Mouse (Mus musculus) erythroid progenitor cell, adult 5-6 weeks (primary cell): Measurements from ENCODE around the gene Fbln2. TPM values are rescaled to one million over a fixed set of nuclear protein-coding genes. Genes with fewer than 3 reads are reported as not detected.

ENCODE experiments used
- ATAC-seq: replicated peaks from 2 replicates; pipeline ENCODE4 v1.8.0; 2016; ENCODE audit warnings: moderate number of reproducible peaks, mild to moderate bottlenecking, moderate TSS enrichment, inconsistent platforms; ENCODE audit not compliant: poor library complexity, low FRiP score, severe bottlenecking
- total RNA-seq, 2 experiments: library from RNA; stranded (forward) in 1 of 2; stranded (reverse) in 1 of 2; fragments of 150-400 nt in 1 of 2; fragments of 186-747, 209-891 nt in 1 of 2; gene quantifications; 2 replicates each; pipeline versions ENCODE4 v1.2.3 to v1.2.4; 2015 to 2017; ENCODE audit warnings: low replicate concordance in 2 of 2

The Fbln2 gene
- total RNA-seq, 2 experiments from 2014 or later, result not detected

DNA sequence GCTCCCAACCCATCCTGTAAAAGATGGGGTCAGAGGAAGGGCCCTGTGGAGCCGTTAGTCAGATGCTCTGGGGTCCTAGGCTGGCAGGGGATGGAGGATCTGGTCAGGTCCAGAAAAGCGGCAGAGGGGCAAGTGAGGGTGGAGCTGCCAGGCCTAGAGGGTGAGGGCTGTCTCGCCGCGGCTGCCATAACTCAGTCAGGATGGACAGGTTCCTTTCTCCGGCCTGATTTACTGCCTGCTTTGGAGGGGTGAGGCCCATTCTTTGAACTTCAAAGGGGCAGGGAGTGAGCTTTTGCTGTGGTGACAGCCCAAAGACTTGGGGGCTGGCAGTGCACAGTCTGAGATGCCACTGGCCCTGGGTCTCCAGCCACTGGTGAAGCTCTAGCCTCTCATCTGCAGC, 86.6 kb downstream of the Fbln2 start:
- ATAC-seq, result no peak

DNA sequence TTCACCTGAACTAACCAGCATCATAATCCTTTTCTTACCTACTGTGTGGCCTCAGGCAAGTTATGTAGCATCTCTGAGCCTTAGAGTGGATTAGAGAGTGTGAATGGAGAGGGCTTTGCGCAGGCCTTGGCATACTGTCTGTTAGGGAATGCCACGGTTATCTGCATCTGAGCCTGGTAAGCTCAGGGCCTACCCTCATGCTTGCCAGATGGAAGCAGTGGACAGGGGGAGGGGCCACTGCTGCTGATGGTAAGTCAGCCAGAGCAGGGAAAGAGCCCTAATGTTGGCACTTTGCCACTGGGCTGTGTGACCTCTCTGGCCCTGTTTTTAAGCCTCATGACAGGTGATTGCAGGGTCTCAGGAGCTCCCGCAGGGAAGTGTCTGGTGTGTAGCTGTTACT, 87.8 kb downstream of the Fbln2 start:
- no peak for ATAC-seq

DNA sequence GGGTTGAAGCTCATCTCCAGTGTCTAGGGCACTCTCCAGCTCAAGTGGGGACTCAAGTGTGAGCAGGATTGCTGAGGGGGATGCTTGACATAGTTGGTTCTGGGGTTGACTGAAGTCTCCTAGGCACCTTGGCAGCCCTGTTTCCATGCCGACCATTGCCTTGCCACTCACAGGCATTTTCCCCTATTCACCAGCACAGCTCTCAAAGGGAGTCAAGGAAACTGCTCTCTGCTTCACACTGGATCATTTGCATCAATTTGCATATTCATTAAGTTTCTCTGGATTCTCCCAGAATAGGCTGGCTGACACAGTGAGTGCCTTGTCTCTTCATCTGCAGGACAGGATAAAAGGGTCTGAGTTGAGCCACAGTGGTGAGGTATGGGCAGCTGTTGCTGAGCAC, 89.6 kb downstream of the Fbln2 start:
- no peak for ATAC-seq

DNA sequence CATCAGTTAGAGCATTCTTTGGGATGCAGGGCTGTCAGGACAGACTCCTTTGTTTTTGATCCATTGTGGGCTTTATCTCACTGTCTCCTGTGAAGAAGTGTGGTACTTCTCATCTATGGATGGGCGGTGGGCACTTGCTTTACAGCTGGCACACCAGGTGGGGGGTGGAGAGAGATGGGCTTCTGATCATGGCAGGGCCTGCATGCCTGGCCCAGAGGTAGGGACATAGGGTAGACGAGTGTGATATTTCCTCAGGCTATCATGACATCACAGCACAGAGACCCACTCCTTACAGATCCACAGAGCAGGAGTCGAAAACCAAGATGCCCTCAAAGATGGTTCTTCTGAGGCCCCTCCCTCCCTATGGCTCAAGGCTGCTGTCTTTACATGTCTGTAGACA, 90.1 kb downstream of the Fbln2 start:
- no peak for ATAC-seq

DNA sequence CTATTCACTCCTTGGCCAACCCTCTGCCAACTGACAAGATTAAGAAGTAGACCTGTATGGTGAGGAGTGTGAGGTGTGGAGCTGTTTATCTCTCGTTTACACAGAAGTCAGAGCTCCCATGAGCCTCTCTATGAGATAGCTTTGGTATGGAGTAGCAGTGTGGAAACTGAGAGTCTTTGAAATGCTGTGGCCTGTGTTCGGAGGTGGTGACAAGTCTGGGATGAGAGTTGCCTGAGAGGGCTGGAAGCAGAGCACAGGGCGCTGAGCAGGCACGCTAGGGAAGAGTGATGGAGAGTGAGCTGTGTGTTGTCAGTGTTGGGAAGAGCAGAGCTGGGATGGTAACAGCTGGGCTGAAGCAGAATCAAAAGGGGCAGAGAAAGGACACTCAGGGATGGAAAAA, 91.9 kb downstream of the Fbln2 start:
- ATAC-seq, result no peak

DNA sequence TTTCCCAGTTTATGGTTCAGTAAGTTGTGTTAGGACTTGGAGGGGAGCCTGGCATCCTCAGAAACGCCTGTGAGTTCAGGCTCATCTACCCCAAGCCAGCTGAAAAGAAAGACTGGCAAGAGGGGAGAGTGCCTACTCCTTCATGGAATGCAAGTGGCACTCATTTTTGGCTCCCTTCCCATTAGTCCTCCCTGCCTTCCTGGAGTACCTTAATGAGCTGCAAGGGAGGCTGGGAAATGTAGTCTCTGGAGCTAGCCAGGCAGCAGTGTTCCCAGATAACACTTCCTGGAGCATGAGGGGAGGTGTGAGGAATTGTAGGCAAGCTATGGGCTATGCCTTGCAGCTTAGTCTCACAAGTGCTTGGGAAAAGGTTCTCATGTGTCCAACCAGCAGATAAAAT, 95.7 kb downstream of the Fbln2 start:
- ATAC-seq, result no peak

DNA sequence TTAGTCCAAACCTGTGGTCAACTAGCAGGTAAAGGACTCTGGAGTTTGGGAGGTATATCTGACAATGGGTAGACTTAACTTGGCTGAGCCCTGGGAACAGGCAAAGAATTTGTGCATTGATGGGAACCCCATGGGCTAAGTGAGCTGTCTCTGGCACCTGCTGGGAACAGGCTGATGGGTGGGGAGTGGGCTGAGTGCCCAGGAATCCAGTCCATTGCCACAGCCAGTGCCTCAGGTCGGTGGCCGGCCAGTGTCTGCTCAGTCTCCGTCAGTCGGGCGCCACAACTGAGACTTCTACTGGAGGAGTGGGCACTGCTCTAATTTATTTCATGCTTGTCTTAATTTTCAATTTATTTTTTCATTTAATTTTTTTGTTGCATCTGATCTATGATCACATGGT, 98.9 kb downstream of the Fbln2 start:
- no peak for ATAC-seq

DNA sequence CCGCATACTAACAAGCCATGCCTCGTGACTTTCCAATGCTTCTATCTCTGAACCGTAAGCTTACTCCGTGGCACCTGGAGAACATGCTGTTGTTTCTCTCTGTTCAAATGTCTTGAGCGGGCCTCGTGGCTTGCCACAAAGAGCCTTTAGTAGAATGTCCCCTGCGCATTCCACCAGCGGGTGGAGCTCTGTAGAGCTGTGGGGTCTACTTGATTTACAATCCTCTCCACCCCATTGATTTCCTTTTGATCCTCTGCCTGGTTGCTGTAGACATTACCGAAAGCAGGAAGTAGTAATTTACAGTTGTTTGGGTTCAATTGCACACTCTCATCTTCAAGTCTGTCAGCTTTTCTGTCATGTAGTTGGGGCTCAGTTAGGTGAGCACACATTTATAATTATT, 100.2 kb downstream of the Fbln2 start:
- no peak for ATAC-seq

Other genes starting within 250 kb of the Fbln2 start
- 88.0 and 89.4 TPM in 2 replicates for gene Iqsec1, start 223.8 kb upstream of the Fbln2 start, total RNA-seq (2015; ENCODE audit: low replicate concordance)
- gene Iqsec1, start 223.8 kb upstream of the Fbln2 start, total RNA-seq (2017; ENCODE audit: low replicate concordance), result 23.0 and 41.4 TPM in 2 replicates
- 240 and 274 TPM in 2 replicates for gene Nup210, start 95.6 kb upstream of the Fbln2 start, total RNA-seq (2015; ENCODE audit: low replicate concordance)
- 176 and 259 TPM in 2 replicates for gene Nup210, start 95.6 kb upstream of the Fbln2 start, total RNA-seq (2017; ENCODE audit: low replicate concordance)
- 15.1 and 20.1 TPM in 2 replicates for gene Hdac11, start 55.8 kb upstream of the Fbln2 start, total RNA-seq (2015; ENCODE audit: low replicate concordance)
- gene Hdac11, start 55.8 kb upstream of the Fbln2 start, total RNA-seq (2017; ENCODE audit: low replicate concordance), result 7.7 and 13.8 TPM in 2 replicates
- gene Wnt7a, start 198.9 kb downstream of the Fbln2 start, total RNA-seq (2015; ENCODE audit: low replicate concordance), result not detected in 2 replicates
- gene Wnt7a, start 198.9 kb downstream of the Fbln2 start, total RNA-seq (2017; ENCODE audit: low replicate concordance), result not detected in 2 replicates